Mouse (Mus musculus): ENCODE measurements around the gene Dlgap4.
A peak's percentile ranks its signal among the peaks of the same experiment; 100 is the strongest.

Gene Dlgap4

GRCm38 (mm10) chr2:156658751-156659150, 45.2 kb downstream of the Dlgap4 start:
- no peak for DNase-seq (ENCODE audit: low read depth, low spot score)

DNA sequence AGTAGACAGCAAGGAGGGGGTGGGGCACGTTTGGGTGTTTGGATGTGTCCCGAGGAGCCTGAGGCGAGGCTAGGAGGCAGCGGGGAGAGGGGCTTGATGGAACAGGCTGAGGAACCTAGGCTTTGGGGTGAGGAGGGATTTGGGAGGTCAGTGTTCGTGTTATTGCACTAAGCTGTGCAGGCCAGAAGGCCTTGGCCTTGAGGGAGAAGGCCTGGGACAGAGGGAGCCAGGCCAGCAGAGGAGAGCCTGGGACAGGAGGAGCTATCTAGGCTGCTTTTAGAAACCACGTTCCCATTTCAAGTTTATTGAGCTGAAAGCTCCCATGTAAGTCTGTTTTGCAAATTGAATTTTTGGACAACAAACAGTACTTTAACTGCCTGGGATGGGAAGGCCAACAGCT, 46.5 kb downstream of the Dlgap4 start:
- DNase-seq (ENCODE audit: low read depth, low spot score) = peak; percentile 13

GRCm38 (mm10) chr2:156663162-156663561, 49.7 kb downstream of the Dlgap4 start:
- DNase-seq (ENCODE audit: low read depth, low spot score) = no peak

DNA sequence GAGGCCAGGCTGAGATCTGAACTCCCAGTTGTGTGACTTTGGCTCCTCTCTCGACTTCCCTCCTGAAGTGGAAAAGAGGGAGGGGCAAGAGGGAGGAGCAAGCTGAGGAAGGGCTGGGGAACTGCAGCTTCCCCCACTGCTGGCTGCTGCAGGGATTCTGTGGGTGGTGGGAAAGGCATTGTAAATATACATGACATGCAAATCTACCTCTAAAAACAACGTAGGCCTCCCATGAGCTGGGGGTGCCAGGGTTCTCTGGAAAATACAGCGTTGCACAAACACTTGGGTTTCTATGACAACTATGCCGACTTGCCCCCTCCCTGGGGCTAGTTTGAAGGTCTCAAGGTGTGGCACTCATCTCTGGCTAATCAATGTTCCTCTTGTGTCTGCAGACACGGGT, 50.9 kb downstream of the Dlgap4 start:
- no peak for DNase-seq (ENCODE audit: low read depth, low spot score)

- DNase-seq (ENCODE audit: low read depth, low spot score) = no peak
Measured at GRCm38 (mm10) chr2:156664993-156665518, 51.6 kb downstream of the Dlgap4 start.

GRCm38 (mm10) chr2:156665620-156666196, 52.2 kb downstream of the Dlgap4 start:
- no peak for DNase-seq (ENCODE audit: low read depth, low spot score)

GRCm38 (mm10) chr2:156666231-156666630, 52.7 kb downstream of the Dlgap4 start:
- no peak for DNase-seq (ENCODE audit: low read depth, low spot score)

- DNase-seq (ENCODE audit: low read depth, low spot score) = no peak
Measured at GRCm38 (mm10) chr2:156667290-156667689, 53.8 kb downstream of the Dlgap4 start.

- DNase-seq (ENCODE audit: low read depth, low spot score) = no peak
Measured at GRCm38 (mm10) chr2:156668625-156669024, 55.1 kb downstream of the Dlgap4 start.

GRCm38 (mm10) chr2:156673307-156673706, 59.8 kb downstream of the Dlgap4 start:
- DNase-seq (ENCODE audit: low read depth, low spot score) = no peak

DNA sequence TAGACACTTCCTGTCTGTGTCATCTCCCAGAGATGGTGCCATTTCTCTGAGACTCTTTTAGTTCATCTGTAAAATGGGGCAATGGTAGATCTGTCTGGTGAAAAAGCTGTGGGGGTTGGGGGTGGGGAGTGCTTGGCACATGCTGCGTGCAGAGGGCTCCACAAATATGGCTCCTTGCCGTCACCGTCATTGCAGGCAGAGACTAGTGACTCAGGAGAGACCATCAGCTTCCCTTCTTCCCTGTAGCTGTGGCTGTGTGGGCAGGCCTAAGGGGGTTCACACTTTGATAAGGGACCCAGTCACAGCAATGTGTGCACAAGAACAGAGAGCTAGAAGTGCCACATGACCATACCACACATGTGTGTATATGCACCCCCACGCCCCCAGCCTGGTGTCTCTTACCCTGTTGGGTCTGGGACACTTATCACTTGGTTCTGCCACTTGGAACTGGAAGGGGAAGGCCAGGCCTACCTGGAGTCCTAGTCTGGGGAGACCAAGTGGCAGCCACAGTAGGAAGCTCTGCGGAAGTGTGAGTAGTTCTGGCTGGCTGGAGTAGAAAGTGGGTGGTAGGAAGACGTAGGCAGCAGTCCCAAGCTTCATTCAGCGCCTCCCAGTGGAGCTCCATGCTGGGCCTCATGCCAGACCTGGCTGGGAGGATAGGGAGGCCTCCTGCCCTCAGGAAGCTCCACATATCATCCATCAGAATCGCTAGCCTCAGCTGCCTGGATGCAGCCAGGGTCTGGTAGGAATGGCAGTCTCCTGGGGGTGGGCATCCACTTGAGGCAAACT, 60.6 kb downstream of the Dlgap4 start:
- no peak for DNase-seq (ENCODE audit: low read depth, low spot score)

DNA sequence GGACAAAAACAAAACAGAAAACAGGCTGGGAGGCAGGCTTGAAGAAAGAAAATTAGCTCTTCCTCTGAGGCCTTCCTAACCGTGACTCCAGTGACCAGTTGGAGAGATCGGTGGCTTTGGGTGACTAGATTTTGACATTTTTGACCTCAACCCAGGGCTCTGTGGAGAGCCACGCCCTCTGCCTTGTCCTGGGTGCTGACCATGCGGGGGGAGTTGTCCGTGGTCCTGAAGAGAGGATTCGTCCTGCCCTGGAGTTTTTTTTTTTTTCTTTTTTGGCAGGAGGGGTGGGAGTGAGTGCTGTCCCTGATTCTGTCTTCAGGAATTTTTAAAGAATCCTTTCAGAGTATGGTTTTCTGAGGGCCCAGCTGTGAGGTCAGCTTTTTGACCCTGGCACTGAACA, 63.4 kb downstream of the Dlgap4 start:
- no peak for DNase-seq (ENCODE audit: low read depth, low spot score)

- DNase-seq (ENCODE audit: low read depth, low spot score) = no peak
Measured at GRCm38 (mm10) chr2:156678112-156678511, 64.6 kb downstream of the Dlgap4 start.

- DNase-seq (ENCODE audit: low read depth, low spot score) = no peak
Measured at GRCm38 (mm10) chr2:156682965-156683364, 69.5 kb downstream of the Dlgap4 start.

- no peak for DNase-seq (ENCODE audit: low read depth, low spot score)
Measured at GRCm38 (mm10) chr2:156685999-156686398, 72.5 kb downstream of the Dlgap4 start.

DNA sequence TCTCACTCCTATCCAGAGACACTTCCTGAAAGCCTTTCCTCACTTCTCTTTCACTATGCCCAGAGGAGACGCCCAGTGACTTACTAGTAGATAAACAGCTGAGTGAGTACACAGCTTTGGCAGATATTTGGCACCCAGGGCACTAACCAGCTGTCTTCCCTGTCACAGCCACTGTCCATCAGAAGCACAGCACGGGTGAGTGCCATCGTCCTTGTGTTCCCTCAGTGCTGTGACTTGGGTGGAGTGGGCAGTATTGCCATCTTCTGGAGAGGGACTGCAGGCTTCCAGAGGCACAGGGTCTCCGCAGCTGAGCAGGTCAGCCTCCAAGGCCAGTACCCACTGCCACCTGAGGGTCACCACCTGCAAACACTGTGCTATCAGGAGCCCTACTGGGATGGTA, 73.2 kb downstream of the Dlgap4 start:
- DNase-seq (ENCODE audit: low read depth, low spot score) = no peak

DNA sequence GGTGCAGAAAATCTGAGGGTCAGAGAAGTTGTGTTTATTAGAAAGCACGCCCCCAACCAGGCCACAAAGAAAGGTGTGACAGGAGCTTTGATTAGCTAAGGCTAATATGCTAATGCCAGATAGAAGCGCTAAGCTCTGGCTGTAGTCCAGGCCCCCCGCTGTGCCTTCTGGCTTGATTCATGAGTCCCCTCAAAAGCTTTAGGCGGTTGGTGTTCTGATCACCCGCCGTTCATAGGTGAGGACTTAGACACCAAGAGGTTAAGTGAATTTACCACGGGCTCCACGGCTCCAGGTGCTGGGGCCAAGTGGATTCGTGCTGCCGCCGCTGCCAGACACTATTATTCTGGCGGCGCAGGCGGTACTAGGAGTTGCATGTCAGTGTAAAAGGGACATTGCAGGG, 75.1 kb downstream of the Dlgap4 start:
- no peak for DNase-seq (ENCODE audit: low read depth, low spot score)

DNA sequence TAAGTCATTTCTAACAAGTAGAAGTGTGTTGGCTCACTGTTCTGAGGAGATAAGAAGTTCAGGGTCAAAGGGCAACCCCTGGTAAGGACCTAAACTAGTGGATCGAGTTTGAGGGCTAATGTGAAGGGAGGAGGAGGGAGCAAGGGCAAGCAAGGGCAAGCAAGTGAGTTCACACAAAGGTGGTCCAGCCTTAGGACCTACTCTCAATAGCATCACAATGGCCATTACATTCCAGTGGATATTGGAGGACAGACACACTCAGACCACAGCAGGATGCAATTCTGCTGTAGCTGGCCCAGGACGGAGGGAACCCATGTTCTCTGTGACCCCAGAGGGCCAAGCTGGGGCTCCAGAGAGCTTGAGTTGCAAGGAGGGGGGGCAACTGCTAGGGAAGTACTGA, 77.3 kb downstream of the Dlgap4 start:
- no peak for DNase-seq (ENCODE audit: low read depth, low spot score)

DNA sequence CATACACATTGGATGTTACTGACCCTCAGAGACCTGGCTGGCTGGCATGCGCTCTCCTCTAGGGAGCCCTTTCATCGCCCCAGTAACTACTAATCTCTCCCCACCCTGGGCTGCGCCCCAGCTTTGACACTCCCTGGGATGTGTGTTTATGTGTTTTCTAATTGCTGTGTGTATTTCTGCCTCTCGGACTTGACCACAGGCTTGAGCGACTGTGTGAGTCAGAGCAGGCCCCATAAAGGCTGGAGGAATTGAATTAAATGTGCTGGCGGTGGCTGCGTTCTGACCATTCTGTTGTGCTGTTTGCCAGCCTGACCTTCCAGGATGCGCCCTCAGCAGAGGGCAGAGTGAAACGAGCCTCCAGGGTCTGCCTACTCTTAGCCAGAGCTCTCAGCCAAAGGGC, 78.2 kb downstream of the Dlgap4 start:
- DNase-seq (ENCODE audit: low read depth, low spot score) = no peak

GRCm38 (mm10) chr2:156693241-156693807, 79.8 kb downstream of the Dlgap4 start:
- no peak for DNase-seq (ENCODE audit: low read depth, low spot score)

DNA sequence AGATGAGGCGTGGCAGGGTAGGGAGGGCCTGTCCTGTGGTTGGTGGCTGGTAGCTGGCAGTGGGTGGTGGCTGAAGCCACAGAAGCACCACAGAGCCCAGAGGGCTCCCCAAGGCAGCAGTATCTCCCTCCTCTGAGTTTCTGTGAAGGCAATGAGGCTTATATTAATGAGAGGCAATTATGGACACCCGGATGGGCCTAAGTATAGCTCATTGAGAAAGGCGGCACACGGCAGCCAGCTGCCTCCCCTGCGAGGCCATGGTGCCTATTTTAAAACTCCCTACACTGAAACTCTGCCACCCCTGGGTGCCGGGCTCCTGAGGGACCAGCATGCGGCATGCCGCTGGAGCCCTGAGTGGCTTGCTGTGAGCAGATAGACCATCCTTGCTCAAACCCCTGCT, 83.8 kb downstream of the Dlgap4 start:
- no peak for DNase-seq (ENCODE audit: low read depth, low spot score)

DNA sequence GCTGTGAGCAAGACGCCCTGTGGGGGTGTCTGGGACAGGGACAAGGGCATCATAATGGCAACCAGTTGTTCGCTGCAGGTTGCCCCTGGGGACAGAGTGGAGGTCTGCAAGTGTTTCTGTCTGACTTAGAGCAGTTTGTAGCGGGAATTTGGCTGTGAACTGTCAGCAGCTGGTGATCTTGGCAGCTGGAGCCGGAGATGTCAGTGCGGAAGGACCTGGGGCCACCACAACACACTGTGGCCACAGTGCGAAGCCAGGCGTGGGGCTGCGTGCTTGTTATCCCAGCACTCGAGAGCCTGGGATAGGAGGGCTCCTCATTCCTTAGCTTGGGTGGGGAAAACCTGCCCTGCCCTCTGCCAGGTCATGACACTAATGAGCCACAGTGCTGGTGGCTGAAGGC, 84.7 kb downstream of the Dlgap4 start:
- DNase-seq (ENCODE audit: low read depth, low spot score) = no peak

- DNase-seq (ENCODE audit: low read depth, low spot score) = peak; percentile 65
Measured at GRCm38 (mm10) chr2:156705473-156705872, 92.0 kb downstream of the Dlgap4 start.
